Mouse (Mus musculus) layer of hippocampus, postnatal 10 days (tissue): ENCODE measurements around the gene Foxk1. TPM values are rescaled to one million over a fixed set of nuclear protein-coding genes. Genes with fewer than 3 reads are reported as not detected.

Source experiments
- total RNA-seq, 2 experiments: library from RNA; stranded (reverse); gene quantifications; 2 replicates each; pipeline ENCODE4 v1.2.3; 2021

Foxk1 gene
- total RNA-seq, 2 experiments from 2014 or later = 33.9 to 37.9 TPM

Other genes with a start within 250 kb of the Foxk1 start
- 10 to 100 TPM; 19.7 to 20.8 TPM for gene Ap5z1, start 62.4 kb downstream of the Foxk1 start, total RNA-seq
- gene Papolb, start 128.6 kb downstream of the Foxk1 start, total RNA-seq = under 1 TPM; 0.67 to 0.85 TPM
- gene Radil, start 149.6 kb downstream of the Foxk1 start, total RNA-seq = 10 to 100 TPM; 13.9 to 15.7 TPM
- gene Mmd2, start 207.3 kb downstream of the Foxk1 start, total RNA-seq = 100 to 1,000 TPM; 164 to 175 TPM
- gene Wipi2, start 226.2 kb downstream of the Foxk1 start, total RNA-seq = 10 to 100 TPM; 71.1 to 74.5 TPM